Mouse (Mus musculus): ENCODE data around the gene Mdc1.
"Not testable (repeated sequence)": the region's sequence is repeated elsewhere in the genome, so short reads cannot be mapped to it uniquely, and the experiment has no call there.

Mdc1 gene

DNA sequence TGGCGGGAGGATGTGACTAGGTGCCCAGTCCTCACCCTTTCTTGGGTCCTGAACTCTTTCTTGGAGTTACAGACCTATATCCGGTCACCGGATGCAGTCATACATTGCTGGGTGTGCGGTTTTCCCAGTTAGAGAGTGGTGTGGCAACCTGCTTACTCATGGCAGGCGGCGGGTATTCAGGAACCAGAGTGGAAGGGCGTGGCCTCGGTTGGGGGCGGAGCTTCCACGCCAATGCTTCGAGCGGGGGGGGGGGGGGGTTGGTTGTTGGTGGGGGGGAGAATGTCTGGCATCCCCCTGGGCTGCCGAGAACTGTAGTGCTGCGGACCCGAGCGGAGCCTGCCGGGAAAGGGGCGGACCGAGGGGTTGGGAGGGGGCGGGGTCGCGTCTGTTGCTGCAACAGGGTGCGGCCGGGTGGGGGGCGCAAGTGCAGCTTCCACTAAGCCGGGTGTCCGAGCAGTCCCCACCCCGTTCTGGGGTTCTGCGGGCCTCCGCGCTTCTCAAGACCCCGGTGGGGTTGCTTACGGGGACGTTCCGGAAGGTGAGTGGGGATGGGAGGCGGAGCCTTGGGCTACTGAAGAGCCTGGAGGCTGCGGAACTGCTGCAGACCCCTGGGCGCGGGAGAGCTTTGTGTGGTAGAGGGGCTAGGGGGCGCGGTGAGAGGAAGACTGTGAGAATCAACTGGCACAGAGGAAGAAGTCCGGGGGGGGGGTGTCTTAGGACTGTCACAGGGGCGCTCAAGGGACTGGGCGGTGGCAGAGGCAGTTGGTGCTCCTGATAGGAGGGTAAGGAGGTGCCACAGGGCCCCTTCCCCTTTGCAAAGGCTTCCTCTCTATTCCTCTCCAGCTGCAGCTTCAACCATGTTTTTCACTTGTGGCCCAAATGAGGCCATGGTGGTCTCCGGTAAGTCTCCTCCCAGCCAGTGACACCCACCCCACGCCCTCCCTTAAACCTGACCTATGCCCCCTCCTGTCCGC is 18.1 kb upstream of the Mdc1 start, which contains the start of gene Flot1:
Flot1 (plus strand) TSS at position 267 of the 974 bp plus-strand sequence.
- peak; percentile 92 for DNase-seq

DNA sequence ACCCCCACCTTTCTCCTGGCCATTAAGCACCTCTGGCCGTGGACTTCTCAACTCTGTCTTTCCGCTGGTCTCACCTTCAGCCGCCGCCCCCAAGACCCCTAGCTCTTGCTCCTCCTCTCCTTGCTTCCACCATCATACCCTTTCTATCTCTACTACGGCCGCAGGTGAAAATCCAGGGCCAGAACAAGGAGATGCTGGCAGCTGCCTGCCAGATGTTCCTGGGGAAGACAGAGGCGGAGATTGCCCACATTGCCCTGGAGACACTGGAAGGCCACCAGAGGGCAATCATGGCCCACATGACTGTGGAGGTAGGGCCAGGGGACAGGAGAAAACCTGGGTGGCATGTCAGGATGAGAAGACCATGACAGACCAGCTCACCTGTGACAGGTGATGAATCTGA is 16.9 kb upstream of the Mdc1 start:
- DNase-seq, result peak; percentile 28

GRCm38 (mm10) chr17:35825109-35825850 is 16.0 kb upstream of the Mdc1 start:
- no peak for DNase-seq

GRCm38 (mm10) chr17:35829737-35830136 is 11.6 kb upstream of the Mdc1 start:
- DNase-seq, result peak; percentile 89

GRCm38 (mm10) chr17:35832400-35833238 is 8.7 kb upstream of the Mdc1 start:
- DNase-seq, result peak; percentile 37

- DNase-seq, result no peak
Measured at GRCm38 (mm10) chr17:35833239-35833751, 8.0 kb upstream of the Mdc1 start.

- peak; percentile 18 for DNase-seq
Measured at GRCm38 (mm10) chr17:35833894-35834293, 7.4 kb upstream of the Mdc1 start.

DNA sequence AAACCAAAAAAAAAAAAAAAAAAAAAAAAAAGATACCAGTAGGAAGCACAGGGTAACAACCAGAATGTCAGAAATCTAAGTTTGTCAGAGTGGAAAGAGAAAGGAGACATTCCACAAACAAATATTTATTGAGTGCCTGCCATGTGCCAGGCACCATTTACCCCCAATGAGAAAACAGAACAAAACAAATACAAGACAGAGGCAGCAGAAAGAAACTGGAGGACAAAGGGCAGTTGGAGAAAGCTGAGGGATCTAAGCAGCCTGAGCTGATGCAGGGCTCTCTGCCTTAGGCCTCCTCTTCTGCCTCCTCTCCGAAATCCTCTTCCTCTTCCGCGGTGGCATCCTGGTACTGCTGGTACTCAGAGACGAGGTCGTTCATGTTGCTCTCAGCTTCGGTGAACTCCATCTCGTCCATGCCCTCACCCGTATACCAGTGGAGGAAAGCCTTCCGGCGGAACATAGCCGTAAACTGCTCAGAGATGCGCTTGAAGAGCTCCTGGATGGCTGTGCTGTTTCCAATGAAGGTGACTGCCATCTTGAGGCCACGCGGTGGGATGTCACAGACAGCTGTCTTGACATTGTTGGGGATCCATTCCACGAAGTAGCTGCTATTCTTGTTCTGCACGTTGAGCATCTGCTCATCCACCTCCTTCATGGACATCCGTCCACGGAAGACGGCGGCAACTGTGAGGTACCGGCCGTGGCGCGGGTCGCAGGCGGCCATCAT is 6.5 kb upstream of the Mdc1 start:
- peak; percentile 34 for DNase-seq

- no peak for DNase-seq
Measured at GRCm38 (mm10) chr17:35835424-35836140, 5.7 kb upstream of the Mdc1 start.

DNA sequence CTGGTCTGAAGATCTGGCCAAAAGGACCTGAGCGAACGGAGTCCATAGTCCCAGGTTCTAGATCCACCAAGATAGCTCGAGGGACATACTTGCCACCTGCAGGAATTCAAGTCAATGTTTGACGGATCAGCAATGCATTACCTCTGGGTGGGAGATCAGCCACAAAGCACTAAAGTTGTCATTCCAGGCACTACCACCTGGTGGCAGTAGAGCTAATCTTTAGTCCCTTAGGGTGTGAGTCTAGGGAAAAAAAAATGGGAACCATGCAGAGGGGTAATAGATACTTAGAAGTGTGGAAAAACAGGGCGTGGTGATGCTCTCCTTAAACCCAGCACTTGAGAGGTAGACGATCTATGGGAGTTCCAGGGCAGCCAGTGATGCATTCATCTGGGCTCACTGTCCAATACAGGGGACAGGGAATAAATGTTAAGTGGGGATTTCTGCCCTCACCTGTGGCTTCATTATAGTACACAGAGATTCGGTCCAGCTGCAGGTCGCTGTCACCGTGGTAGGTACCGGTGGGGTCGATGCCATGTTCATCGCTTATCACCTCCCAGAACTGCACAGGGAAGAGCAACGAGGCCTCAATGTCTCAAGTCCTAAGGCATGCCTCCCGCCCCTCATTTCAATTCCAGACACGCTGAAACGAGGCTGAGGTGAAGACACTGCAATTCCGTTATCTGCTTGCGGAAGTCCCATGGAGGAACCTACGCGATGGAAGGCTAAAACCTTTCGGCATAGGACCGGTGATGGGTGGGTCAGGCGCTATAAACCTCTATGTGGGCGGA is 4.9 kb upstream of the Mdc1 start:
- peak; percentile 94 for DNase-seq

DNA sequence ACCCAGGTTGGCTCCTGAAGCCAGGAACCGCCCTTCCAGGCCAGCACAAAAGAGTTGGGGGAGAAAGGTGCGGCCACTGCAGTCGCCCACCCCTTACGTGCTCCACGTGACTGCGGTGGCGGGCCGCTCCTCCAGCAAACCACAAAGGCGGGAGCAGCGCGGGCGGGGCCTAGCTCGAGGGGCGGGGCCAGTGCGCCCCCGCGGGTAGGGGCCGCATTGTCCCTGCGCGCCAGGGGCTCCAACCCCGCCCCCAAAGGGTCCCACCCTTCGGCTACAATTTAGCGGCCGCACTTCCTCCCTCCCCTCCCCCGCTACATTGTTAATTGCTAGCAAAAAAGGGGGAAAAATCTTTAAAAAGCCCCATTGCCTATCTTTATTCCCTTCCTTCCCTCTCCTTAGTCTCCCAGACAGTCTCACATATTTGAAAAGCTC is 4.3 kb upstream of the Mdc1 start:
- DNase-seq, result peak; percentile 92

GRCm38 (mm10) chr17:35837487-35837886 is 3.8 kb upstream of the Mdc1 start:
- peak; percentile 78 for DNase-seq

DNA sequence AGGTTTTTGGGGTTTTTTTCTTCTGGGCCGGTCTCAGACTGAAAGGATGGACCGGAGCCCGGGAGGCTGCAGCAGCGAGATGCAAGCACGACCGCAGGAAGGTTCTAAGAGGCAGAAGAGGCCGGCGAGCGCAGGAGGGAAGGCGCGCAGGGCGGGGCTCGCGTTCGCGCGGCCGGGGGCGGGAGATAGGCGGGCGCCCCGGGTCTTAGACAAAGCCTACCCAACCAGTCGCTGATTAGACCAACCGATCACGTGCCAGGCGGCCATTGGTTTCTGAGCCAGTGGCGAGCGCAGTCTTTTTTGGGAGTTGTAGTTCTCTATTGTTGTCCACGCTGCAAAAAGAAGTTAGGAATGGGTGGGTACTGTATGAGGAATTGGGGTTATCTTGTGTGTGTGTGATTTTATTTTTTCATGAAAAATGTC is 3.2 kb upstream of the Mdc1 start, which contains the start of gene Tubb5:
Tubb5 (minus strand) TSS at position 185 of the 423 bp plus-strand sequence.
- peak; percentile 98 for DNase-seq

DNA sequence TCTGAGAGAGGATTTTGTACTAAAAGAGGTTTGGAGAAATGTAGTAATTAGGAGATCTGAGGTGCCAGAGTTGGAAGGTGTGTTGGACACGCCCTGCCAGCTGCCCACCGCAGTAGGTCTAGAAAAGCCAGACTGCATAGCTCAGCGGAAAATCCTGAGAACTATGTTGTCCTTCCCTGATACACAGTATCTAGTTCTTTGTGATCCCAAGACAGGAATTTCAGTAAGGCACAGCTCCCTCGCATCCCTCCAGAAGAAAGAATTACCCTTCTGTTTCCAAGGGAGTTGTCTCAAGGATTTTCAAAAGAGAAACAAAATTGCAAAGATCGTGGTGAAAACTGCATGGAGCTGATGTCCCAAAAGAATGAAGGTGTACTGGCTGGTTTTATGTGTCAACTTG is 2.7 kb upstream of the Mdc1 start:
- no peak for DNase-seq

DNA sequence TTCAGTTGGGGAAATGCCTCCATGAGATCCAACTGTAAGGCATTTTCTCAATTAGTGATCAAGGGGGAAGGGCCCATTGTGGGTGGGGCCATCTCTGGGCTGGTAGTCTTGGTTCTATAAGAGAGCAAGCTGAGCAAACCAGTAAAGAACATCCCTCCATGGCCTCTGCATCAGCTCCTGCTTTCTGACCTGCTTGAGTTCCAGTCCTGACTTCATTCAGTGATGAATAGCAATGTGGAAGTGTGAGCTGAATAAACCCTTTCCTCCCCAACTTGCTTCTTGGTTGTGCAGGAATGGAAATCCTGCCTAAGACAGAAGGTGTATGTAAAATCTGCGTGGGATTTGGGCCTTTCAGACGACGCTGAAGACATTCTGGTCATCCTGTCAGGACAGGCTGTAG is 2.3 kb upstream of the Mdc1 start:
- not testable (repeated sequence) for DNase-seq

GRCm38 (mm10) chr17:35840561-35840960 is 754 bp upstream of the Mdc1 start:
- DNase-seq, result no peak

- no peak for DNase-seq
Measured at GRCm38 (mm10) chr17:35842006-35842405, 691 bp downstream of the Mdc1 start.

DNA sequence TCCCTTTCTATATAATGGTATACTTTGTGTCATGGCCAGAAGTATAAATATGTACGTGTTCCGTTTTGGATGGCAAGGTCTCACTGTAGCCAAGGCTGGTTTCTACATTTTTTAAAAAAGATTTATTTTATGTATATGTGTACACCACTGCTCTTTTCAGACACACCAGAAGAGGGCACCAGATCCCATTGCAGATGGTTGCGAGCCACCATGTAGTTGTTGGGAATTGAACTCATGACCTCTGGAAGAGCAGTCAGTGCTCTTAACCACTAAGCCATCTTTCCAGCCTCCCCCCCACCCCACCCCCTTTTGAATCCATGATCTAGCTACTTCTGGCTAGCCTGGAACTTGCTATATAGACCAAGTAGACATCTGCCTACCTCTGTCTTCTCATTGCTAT is 2.2 kb downstream of the Mdc1 start:
- no peak for DNase-seq

GRCm38 (mm10) chr17:35848112-35848511 is 6.8 kb downstream of the Mdc1 start:
- DNase-seq, result peak; percentile 57

DNA sequence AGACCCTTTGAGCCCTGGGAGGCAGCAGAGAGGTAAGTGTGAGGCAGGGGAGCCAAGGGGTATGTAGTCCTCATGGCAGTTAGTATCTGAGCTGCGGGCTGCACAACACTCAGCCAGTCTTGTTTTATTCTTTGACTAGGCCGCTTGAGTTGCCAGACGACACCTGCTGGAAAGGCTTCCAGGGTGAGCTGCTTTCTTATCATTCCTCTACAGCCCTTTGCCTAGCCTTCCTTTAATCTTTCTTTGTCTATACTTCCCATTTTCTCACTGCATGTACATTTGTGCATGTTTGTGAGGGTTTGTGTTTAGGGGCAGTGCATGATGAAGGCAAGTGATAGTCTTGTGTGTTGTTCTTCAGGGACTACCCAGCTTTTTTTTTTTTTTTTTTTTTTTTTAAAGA is 9.7 kb downstream of the Mdc1 start:
- no peak for DNase-seq

Measured in retina, postnatal 1 day (tissue).